Mouse (Mus musculus): ENCODE data around the gene Fam189a1.

DNA sequence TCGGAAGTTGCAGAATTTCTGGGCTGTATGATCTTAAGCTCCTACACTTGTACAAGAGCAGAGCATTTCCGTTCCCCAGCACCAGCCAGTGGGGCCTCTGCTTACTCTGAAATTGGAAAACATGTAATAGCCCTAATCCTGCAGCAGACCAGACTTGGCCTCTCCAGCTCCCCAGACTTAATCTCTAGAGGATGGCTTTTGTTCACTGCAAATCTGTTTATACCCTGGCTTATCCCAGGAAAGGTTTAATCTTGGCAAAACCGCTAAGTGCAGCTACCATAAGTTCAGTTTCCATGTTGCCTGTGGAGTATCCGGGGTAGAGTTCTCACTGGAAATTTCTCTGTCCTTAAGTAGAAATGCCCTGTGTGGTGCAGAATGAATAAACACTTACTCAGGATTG lies 448.2 kb downstream of the Fam189a1 start:
- TF ChIP-seq POLR2A (IDR thresholded peaks at IDR 0.05; ENCODE audit: borderline replicate concordance, insufficient read depth, low read length) (no peak), CTCF (IDR thresholded peaks at IDR 0.05; ENCODE audit: borderline replicate concordance, insufficient read depth, low read depth, low read length) (no peak)
